Mouse (Mus musculus): ENCODE results near the gene Gm43191.
"Not testable (repeated sequence)": the region's sequence is repeated elsewhere in the genome, so short reads cannot be mapped to it uniquely, and the experiment has no call there.

Gene Gm43191

DNA sequence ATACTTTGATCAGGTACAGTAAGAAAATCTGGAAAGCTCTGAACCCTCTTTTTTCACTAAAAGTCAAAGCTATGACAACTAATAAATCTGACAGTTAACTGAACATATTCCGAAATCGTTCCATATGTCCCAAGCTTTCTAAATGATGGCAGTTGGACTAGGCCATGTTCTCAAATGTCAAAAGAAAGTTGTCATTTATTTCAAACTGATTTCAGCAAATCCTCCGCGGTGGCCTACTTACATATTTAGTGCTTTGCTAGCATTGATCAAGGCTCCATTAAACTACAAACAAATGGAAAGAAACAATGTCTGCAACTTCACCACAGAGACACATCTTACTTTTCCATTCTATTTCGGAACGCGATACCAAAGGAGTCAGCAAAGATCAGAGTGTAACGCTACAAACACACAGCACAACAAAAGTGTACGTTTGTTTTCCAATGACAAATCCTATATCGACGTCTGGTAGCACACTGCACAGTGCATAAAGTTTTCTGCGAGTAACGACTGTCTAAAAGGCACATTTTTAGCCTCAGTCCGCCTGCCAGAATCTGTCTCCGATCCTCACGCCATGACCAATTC lies 19.7 kb downstream of the Gm43191 start:
- no peak for DNase-seq (ENCODE audit: low spot score)

DNA sequence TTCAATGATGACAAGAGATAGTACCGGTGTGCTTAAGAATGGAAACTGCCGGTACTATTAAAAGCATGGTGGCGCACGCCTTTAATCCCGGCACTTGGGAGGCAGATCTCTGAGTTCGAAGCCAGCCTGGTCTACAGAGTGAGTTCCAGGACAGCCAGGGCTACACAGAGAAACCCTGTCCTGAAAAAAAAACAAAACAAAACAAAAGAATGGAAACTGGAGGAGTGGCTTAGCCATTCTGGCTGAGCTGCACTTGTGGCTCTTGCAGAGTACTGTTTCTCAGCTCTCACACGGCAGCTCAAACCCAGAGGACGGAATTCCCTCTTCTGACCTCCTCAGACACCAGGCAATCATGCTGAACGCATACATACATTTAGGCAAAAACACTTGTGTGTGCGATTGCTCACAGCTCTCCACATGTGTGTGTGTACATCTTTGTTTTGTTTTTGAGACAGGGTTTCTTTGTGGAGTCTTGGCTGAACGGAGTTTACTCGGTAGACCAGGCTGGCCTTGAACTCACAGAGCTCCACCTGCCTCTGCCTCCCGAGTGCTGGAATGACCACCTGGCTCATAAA lies 21.1 kb downstream of the Gm43191 start:
- no peak for DNase-seq (ENCODE audit: low spot score)

DNA sequence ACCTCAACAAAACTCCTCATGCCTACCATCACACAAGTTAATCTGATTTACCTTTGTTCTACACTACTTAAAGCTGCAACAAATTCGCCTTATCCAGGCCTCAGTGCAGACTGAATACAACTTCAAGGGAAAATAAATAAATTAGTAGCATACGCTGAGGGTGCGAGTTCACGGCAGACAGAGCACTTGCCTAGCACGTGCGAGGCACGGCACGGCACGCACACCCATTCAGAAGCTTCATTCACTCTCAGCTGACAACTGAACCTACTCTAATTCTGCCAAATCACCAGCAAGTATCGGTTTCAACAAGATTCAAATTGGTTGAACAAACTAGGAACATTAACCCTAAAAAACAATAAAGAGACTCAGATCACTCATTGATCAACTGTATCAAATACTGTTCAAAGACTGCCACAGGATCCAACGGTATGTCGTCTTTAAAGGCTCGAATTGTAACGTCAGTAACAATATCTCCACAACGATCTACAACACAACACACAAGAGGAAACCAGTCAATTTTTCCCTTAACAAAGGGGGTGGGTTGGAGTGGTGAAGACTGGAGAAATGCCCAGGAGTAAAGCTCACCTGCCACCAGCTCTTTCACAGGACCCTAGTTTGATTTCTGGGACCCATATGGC lies 22.0 kb downstream of the Gm43191 start:
- DNase-seq (ENCODE audit: low spot score): no peak

DNA sequence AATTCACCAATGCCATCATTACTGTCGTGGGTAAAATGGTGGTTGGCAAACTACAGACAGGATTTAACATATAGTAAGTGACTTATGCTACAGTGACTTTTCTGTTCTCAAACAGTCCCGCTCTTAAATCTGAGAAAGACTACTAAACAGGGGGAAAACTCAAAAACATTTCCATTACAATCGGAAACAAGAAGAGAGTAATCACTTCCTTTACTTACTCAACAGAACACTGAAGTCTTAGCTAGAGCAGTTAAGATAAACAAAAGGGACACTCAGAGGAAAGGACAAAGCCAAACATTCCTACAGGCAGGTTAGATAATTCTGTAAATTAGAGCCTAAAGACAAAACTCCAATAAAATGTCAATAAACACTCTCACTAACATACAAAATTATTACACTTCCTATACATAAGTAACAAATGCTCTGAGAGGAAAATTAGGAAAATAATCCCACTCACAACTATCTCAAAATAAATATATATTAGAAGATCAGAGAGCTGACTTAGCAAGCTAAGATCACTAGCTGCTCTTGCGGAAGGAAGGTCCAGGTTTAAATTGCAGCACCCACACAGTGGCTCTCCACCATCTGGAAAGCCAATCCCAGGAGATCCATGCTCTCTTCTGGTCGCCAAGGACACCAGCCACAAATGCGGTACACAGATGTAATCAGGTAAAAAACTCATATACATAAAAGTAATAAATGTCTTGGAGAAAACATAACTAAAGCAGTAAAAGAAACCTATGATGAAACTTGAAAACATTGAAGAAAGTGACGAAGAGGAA lies 24.7 kb downstream of the Gm43191 start:
- DNase-seq (ENCODE audit: low spot score): no peak

DNA sequence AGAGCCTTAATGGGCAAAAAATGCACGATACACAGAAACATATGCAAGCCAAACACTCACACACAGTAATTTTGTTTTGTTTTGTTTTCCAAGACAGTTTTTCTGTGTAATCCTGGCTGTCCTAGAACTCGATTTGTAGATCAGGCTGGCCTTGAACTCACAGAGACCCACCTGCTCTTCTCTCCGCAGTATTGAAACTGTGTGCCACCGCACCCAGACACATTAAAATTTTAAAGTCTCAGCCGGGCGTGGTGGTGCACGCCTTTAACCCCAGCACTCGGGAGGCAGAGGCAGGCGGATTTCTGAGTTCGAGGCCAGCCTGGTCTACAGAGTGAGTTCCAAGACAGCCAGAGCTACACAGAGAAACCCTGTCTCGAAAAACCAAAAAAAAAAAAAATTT lies 27.0 kb downstream of the Gm43191 start:
- DNase-seq (ENCODE audit: low spot score): not testable (repeated sequence)

DNA sequence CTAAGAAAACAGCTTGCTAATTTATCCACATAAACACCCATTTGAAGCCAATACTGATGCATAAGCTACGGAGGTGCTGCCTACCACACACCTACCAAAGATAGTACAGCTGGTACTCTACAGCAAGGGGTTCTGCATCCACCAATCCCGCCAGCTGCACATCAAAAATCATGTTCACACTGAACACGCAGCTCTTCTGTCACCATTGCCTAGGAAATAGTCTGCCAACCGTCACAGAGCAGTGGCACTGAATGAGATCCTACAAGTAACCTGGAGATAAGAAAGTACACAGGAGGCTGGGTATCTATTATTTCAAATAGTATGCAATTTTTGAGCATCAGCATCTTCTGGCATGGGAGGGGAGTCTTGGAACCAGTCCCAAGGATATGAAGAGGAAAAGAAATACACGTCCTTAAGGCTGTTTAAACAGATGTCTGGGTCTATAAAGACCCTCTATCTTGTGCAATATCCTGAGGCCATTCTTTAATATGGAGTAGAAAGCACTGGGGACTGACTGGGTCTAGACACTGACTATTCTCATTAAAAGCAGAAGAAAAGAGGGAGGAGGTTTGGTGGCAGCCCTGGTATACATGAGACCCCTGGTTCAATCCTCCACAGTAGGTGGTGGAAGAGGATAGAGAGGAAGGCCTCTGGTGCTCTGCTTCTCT lies 27.6 kb downstream of the Gm43191 start:
- no peak for DNase-seq (ENCODE audit: low spot score)

DNA sequence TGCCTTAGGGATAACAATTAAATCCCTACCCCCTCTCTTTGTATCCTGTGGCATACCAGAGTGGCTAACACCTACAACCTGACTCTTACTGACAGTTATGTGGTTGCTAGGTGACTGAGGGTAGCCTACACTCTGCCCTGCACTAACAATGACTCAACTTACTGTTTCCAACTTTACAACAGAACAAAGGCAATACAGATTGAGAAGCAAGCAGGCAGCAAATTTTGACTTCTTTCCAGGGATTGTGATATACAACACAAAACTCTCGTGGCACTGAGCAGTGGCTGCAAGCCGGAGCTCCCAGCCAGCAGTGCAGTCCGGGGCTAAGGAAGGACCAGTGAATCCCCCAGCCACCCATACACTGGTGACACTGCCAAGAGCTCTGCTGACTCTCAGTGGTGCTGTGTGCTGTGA lies 29.0 kb downstream of the Gm43191 start:
- DNase-seq (ENCODE audit: low spot score): no peak

DNA sequence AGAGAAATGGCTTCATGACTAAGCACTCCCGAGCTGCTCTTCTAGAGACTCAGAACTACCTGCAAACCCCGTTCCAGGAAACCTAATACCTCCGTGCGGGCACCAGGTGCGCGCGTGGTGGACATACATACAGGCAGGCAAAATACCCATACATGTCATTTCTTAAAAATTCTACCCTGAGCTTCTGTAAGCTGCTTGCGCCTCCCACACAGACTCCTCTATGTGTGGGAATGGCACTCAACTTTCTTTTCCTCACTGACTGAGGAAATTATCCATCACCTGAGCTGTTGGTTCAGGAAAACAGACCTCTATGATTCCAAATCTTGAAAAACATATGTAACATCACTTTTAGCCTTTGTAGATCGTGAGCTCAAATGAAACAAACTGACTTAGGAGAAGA lies 30.4 kb downstream of the Gm43191 start:
- DNase-seq (ENCODE audit: low spot score): no peak

DNA sequence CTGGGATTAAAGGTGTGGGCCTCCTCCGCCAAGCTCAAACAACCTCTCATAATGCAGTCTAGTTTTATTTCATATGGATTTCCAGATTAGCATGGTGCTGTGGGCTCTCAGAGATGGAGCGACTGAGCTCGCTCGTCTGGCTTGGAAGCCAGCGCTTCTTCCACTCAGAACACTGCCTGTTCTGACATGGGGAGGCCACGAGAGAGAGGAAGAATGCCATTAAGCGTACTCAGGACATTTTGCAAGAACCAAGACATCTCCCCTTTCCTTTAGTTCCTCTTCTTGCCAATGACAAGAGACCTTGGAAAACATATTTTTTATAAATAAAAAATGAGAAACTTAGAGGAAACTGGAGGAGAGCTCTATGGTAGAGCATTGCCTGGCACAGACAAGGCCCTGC lies 32.3 kb downstream of the Gm43191 start:
- DNase-seq (ENCODE audit: low spot score): no peak

DNA sequence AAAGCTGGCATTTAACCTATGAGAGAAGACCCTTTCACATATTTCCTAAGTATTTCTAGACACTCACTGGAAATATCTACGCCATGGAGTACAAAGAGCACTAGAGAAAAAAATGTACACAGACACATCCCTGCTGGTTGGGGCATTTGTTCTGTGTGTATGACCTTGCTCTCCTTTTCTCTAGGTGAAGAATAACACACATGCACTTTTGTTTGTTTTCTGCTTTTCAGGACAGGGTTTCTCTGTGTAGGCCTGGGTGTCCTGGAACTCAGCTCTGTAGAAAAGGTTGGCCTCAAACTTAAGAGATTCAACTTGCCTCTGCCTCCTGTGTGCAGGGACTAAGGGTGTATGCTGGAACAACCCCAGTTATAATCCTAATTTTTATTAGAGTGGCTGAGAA lies 34.7 kb downstream of the Gm43191 start:
- no peak for DNase-seq (ENCODE audit: low spot score)

DNA sequence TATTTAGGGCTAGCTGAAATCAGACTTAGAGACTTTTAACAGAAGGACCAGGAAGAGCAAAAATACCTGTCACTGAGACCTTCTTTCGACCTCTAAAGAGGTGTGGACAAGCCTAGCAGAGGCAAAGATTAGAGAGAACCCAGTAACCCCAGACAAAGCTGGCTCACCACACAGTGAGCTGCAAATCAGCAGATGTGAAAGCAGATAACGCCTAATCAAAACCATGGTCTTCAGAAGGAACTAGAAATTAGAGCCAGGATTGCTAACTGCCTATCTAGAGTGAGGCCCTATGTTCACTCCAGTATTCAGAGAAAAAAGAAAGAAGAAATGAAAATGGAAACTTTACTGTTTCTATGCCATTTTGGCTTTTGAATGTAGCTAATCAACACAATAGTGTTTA lies 38.7 kb downstream of the Gm43191 start:
- DNase-seq (ENCODE audit: low spot score): no peak

DNA sequence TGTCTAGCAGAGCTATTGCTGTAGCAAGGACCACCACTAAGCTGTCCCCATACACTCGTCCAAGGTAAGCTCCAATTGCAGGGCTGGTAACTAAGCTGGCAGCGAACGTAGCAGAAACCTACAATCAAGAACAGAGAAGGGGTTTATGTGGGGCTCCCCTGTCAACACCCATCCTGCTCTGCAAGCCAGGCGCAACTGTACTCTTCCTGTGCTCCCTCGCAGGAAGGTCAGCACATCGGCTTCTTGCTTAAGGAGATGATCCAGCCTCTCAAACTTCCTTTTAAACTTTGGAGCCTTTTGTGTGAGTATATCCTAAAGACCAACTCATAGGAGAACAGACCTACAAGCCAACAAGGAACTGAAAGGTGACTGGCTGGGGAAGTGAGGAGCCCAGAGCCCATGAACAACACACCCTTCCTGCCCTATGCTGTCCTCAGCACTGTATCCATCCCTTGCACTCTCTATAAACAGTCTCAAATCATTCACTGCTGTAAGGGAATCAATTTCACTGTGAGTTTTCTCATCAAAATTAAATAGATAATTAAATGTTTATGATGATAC lies 39.2 kb downstream of the Gm43191 start:
- DNase-seq (ENCODE audit: low spot score): no peak

DNA sequence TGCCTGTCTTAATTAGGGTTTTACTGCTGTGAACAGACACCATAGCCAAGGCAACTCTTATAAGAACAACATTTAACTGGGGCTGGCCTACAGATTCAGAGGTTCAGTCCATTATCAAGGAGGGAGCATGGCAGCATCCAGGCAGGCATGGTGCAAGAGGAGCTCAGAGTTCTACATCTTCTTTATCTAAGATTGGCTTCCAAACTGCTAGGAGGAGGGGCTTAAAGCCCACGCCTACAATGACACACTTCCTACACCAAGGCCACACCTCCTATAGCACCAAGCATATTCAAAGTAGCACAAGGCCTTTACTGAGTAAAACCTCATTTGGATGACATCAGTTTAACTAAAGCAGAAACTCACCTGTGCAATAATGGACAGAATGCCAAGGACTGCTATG lies 41.0 kb downstream of the Gm43191 start:
- DNase-seq (ENCODE audit: low spot score): no peak

DNA sequence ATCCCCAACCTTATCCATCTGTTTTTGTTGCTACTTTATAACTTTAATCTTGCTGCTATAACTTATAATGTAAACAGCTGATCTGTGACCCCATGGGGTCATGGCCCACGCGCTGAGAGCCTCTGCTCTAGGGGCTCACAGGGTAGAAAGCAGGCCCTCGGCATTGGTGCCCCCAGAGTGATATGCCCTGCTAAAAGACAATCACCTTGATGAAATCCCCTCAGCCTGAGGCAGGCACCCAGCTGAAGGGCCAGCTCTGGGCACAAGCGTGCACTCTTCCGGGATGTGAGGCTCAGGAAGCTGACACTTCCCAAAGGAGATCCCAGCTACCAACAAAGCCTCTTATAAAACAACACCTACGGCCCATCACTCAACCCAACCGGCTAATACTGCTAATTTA lies 42.5 kb downstream of the Gm43191 start:
- no peak for DNase-seq (ENCODE audit: low spot score)

DNA sequence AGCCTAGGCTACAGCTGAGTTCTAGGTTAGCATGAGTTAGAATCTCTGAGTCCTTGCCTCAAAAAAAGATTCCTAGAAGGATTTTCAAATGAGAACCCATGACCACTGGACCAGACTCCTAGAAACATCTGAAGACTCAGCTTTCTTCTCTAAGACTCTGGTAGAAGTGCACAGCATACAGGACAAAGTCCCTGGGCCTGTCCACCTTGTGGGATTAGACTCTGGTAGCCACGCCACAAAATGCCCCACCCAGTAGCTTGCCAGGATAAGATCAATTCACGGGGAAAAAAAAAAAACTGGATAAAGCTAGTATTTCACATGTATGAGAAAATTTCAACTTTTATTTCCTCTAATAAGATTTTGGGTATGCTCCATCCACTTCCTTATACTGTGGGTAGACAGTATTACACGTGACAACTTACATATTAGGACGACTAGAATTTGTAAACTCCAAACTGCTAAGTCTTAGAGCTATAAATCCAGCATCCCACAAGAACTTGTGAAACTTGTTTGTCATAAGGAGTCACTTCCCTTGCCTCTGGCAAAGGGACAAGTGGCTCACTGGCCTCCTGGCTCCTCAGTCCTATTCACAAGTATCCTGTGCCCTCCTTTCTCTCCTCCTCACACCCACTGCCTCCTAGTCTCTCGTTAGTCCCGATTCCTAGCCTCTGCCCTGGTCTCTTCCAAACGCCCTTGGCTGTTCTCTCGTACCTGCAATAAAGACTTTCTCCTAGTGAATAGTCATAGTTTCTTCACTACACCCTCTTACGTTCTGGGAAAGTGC lies 43.2 kb downstream of the Gm43191 start:
- DNase-seq (ENCODE audit: low spot score): no peak

DNA sequence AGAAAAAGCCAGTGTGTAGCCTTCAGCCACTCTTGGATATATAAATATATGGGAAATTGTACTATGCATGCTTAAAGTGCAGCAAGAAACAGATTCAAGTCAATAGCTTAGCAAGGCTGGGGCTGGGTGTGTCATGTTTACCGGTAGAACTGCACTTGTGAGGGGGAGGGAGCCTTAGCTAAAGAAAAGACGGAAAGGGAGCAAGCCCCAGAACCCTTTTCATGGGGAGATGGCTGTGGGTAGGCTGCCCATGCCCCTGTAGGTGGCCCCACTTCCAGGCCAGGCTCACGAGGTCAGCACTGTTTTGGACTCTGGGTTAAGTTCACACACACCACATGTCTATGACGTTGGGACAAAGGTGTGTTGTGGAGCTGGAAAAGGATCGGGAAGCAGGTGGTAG lies 45.3 kb downstream of the Gm43191 start:
- no peak for DNase-seq (ENCODE audit: low spot score)

DNA sequence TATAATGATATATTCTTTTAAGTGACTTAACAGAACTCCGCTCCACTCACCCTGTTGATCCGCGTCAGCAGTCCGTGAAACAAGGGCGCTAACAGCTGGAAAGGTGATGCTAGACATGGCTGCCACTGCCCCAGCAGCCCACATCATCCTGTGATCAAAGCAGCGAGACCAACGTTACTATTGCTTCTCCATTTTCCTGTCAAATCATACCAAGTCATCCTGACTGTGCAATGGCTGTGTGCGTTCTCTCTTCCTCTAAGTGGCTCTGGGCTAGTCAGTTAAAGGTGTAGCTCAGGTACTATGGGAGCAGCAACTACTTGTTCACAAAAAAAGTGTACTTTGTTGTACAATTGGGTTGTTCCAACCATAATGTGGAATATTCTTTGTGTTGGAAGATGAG lies 46.2 kb downstream of the Gm43191 start:
- DNase-seq (ENCODE audit: low spot score): no peak

DNA sequence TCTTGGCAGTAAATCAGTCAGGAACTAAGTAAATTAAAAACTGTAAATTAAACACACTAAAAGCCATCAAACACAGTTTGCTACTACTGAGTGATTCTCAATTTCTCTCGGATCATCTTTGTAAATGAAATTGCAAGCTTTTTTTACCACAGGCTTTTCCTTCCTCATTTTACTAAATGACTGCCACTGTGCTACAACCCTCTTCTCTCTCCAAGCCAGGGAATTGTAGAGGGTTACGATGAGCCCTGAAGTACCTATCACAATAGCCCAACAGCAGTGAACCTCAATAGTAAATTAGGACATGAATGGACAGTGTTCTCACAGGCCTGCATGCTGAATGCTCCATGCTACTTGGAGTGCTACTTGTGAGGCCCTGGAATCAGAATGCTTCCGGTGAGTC lies 47.0 kb downstream of the Gm43191 start:
- no peak for DNase-seq (ENCODE audit: low spot score)

DNA sequence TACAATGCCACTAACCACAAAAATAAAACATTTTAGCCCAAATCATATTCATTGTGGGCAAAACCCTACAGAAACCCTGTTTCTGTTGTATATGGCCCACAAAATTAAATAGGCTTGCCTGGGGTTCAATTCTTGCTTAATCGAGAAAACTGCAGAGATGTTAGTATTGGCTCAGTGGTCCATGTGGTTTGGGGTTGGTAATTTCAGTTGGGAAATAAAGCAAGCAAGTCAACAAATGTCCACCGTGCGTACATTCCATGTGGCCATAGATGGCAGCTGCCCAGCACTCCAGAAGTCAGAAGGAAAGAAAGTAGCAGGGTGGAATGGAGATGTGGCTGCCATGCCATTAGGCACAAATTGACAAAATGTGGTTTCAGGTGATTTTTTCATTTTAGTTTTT lies 48.1 kb downstream of the Gm43191 start:
- DNase-seq (ENCODE audit: low spot score): no peak

DNA sequence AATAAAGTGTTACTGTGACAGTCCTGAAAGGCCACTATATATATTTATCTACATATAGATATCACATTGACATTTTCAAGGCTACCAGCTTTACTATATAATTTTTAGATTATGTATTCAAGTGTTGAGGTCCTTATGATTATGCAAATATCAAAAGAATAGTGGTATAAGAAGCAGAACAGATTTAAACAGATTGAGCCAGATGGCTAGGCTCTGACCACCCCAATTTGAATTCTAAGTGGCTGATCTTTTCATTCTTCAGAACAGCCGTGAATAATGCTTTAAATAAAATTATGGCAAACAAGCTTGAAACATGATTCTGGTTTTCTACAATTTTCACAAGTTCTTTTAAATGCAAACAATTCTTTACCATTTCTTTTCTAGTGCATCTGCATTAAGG lies 49.6 kb downstream of the Gm43191 start:
- no peak for DNase-seq (ENCODE audit: low spot score)

DNA sequence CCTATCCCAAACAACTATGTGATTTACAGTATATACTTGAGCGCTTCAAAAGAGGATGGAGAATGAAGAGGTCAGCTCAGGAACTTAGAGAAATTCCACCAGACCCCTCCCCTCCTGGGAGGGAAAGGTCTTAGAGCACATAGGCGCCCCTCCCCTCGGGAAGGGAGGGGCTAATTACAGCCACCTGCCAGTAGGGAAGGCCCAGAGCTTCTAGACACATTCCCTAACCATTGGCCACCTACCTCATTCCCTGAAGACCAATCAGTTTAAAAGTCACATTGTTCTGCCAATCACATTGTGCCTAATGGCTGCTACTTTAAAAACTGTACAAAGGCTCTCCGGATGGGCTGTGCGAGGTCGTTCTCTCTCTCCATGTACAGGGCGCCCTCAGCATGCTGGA lies 58.4 kb downstream of the Gm43191 start:
- no peak for DNase-seq (ENCODE audit: low spot score)
